ENCODE assay signal across 8 mouse cellular contexts in the genomic region with DNA sequence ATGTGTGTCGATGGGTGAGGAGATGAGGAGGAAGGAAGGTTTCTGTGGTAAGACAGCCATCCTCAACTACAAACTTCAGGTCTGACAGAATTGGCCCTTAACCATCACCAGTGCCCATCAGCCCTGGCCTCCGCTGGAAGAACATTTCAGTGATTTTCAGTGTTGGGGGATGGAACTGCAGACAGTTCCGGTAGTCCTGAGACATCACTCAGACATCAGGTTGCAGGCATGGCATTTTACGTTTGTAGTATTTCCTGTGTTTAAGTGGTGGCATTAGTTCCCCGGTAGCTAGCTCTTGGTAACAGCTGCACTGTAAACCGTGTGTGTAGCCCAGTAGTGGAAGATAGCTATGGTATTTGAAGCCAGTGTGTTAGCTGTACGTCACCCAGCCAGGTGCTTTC. TPM values are rescaled to one million over a fixed set of nuclear protein-coding genes. Genes with fewer than 3 reads are reported as not detected.
DNase-seq lines count a peak whose midpoint lies in the region; ATAC-seq and TF ChIP-seq lines count a peak whose summit lies in the region.

No protein-coding gene starts in this region.

- 0 out of 2 replicates have a peak overlapping the region, but pooled peaks have one; percentile 99 for H3K9ac ChIP-seq in heart, embryonic 11.5 days (ENCODE audit: low read depth, low read length)
- peak overlapping the region; percentile 88 for H3K9ac ChIP-seq in hindbrain, postnatal 0 days (replicated peaks; ENCODE audit: low read length)

- peak overlapping the region; percentile 97 for H3K4me2 ChIP-seq in heart, embryonic 11.5 days
- peak overlapping the region; percentile 85 for H3K4me2 ChIP-seq in hindbrain, postnatal 0 days (ENCODE audit: low read depth, low read length)
- H3K4me2 ChIP-seq in myocyte (ENCODE audit: low read depth): peak overlapping the region; percentile 91

- no peaks in the 10 kb centered on the region for H3K9me3 ChIP-seq in heart, embryonic 11.5 days (replicated peaks; ENCODE audit: control insufficient read depth, low read length)
- H3K9me3 ChIP-seq in hindbrain, postnatal 0 days (ENCODE audit: low read length): no peaks in the 10 kb centered on the region

- no peak for TF ChIP-seq POLR2A in myocyte (IDR thresholded peaks at IDR 0.05; ENCODE audit: insufficient read length, low read depth)

- no peaks in the 10 kb centered on the region for H3K27me3 ChIP-seq in heart, embryonic 11.5 days (ENCODE audit: control insufficient read depth, insufficient read depth, low read length)
- H3K27me3 ChIP-seq in hindbrain, postnatal 0 days (ENCODE audit: insufficient read depth, low read length): no peaks in the 10 kb centered on the region
- no peaks in the 10 kb centered on the region for H3K27me3 ChIP-seq in myocyte (ENCODE audit: control insufficient read depth, insufficient read depth, insufficient read length)

- H3K27ac ChIP-seq in heart, embryonic 11.5 days (ENCODE audit: low read depth, low read length): no peak overlapping the region
- H3K27ac ChIP-seq in hindbrain, postnatal 0 days: no peak overlapping the region

- H3K36me3 ChIP-seq in heart, embryonic 11.5 days (ENCODE audit: control insufficient read depth, insufficient read depth, low read length): peaks cover 5% of the 10 kb centered on the region; the same call in 1 of the 2 replicates
- H3K36me3 ChIP-seq in hindbrain, postnatal 0 days (ENCODE audit: insufficient read depth, low read length): no peaks in the 10 kb centered on the region; the same call in 1 of the 2 replicates
- no peaks in the 10 kb centered on the region for H3K36me3 ChIP-seq in myocyte (ENCODE audit: control insufficient read depth, insufficient read depth)

- H3K4me3 ChIP-seq in heart, embryonic 11.5 days (ENCODE audit: low read depth, low read length): peak overlapping the region; percentile 95
- peak overlapping the region; percentile 62 for H3K4me3 ChIP-seq in hindbrain, postnatal 0 days (ENCODE audit: low read length)
- H3K4me3 ChIP-seq in myocyte: peak overlapping the region; percentile 67

- H3ac ChIP-seq in myocyte (ENCODE audit: control insufficient read depth, insufficient read length): no peak overlapping the region

- peaks cover 62% of the 10 kb centered on the region for H3K79me2 ChIP-seq in myocyte (ENCODE audit: control insufficient read depth, insufficient read depth)

- TF ChIP-seq CTCF in hindbrain, postnatal 0 days (IDR thresholded peaks at IDR 0.05; ENCODE audit: low read depth): no peak

- peaks cover 52% of the 10 kb centered on the region for H3K4me1 ChIP-seq in heart, embryonic 11.5 days (ENCODE audit: control insufficient read depth, insufficient read depth, low read length)
- peaks cover 41% of the 10 kb centered on the region for H3K4me1 ChIP-seq in hindbrain, postnatal 0 days (ENCODE audit: insufficient read depth, low read length)

- WGBS in heart, embryonic 11.5 days (ENCODE audit: insufficient replicate concordance): 40% methylated on average over 7 of the region's 7 CpGs
- WGBS in hindbrain, postnatal 0 days: 50% methylated on average over 7 of the region's 7 CpGs

- no peak for DNase-seq in heart, postnatal 14 days
- no peak for DNase-seq in hindbrain, postnatal 0 days (ENCODE audit: low spot score)
- DNase-seq in layer of hippocampus, adult 18-20 months (ENCODE audit: low spot score in 2 of 2): no peak
- no peak for DNase-seq in layer of hippocampus, adult 8-10 months (ENCODE audit: low spot score in 2 of 2)
- no peak for DNase-seq in MN1 (ENCODE audit: low spot score)

- ATAC-seq in heart, embryonic 11.5 days (replicated peaks; ENCODE audit: insufficient number of reproducible peaks, low FRiP score, low TSS enrichment): no peak
- ATAC-seq in activated CD4-positive, CD25-positive, alpha-beta regulatory T cell, adult 4 months: peak; percentile 56
- ATAC-seq in hindbrain, postnatal 0 days: no peak

- intact Hi-C loops in heart, postnatal 14 days (cut with DNase I): loop anchor here (2.0 kb wide), 1 partner anchor 28 kb away; no protein-coding TSS in a partner anchor

TF ChIP-seq in myocyte, 11 proteins besides CTCF, POLR2A, EP300 and RAD21:
- TF ChIP-seq TCF3 (IDR thresholded peaks at IDR 0.05; ENCODE audit: insufficient read length, low read depth) (no peak), CEBPB (IDR thresholded peaks at IDR 0.05; ENCODE audit: insufficient read depth, poor library complexity, severe bottlenecking) (no peak), MYOG (IDR thresholded peaks at IDR 0.05; ENCODE audit: control insufficient read depth in 1 of 3, insufficient read depth in 1 of 3, insufficient read length in 2 of 3, low read depth in 2 of 3) (peak in 1 of 3 experiments; percentile 9), POLR2AphosphoS2 (IDR thresholded peaks at IDR 0.05; ENCODE audit: insufficient read length, low read depth) (no peak), MYOD1 (IDR thresholded peaks at IDR 0.05; ENCODE audit: control insufficient read depth in 1 of 3, insufficient read length in 2 of 3, low read depth in 2 of 3) (peak in 1 of 3 experiments; percentile 38), USF1 (IDR thresholded peaks at IDR 0.05; ENCODE audit: low read depth) (no peak), MAX (IDR thresholded peaks at IDR 0.05; ENCODE audit: low read depth) (no peak), REST (IDR thresholded peaks at IDR 0.05; ENCODE audit: insufficient read depth, insufficient read length) (no peak), SRF (IDR thresholded peaks at IDR 0.05; ENCODE audit: control insufficient read depth, insufficient read length, low read depth) (no peak), TCF12 (IDR thresholded peaks at IDR 0.05; ENCODE audit: insufficient read depth, poor library complexity, severe bottlenecking) (no peak)
TF ChIP-seq in myocyte: peak in this region for 2.

RNA-seq across cellular contexts. Expression of a gene that starts 2.0 kb away (rescaled TPM):
- polyA plus RNA-seq in heart, embryonic 11.5 days (2014; fragmentation: Nextera tagmentation; extraction: Ambion mirVana): 31.0 and 33.9 TPM in 2 replicates
- total RNA-seq in heart, postnatal 14 days (2021): 10 to 100 TPM; 85.7 to 94.4 TPM
- 10 to 100 TPM; 52.7 to 59.0 TPM for polyA plus RNA-seq in activated CD4-positive, CD25-positive, alpha-beta regulatory T cell, adult 4 months (2017; shearing (Covaris generic))
- total RNA-seq in hindbrain, postnatal 0 days (2014; rRNA removed): 111 and 185 TPM in 2 replicates
- polyA plus RNA-seq in hindbrain, postnatal 0 days (2015; fragmentation: Nextera tagmentation; extraction: Ambion mirVana): 39.8 and 40.5 TPM in 2 replicates
- 36.6 TPM for polyA plus RNA-seq in myocyte (2012; fragmentation: generic; extraction: Trizol)
- 10 to 100 TPM; 90.6 to 99.5 TPM for total RNA-seq in layer of hippocampus, adult 18-20 months (2021)
- total RNA-seq in layer of hippocampus, adult 8-10 months (2022): 100 to 1,000 TPM; 103 to 107 (median 105) TPM
